Mouse (Mus musculus): ENCODE results near the gene Efcab6. TPM values are rescaled to one million over a fixed set of nuclear protein-coding genes. Genes with fewer than 3 reads are reported as not detected.

The Efcab6 gene
- polyA plus RNA-seq, 1 experiment = not detected

GRCm38 (mm10) chr15:83991461-83991860 is 73.7 kb downstream of the Efcab6 start:
- Histone ChIP-seq H3K4me1 (ENCODE audit: control insufficient read depth, insufficient read depth, low read length) (no peaks in the 10 kb centered on the region), H3K27ac (ENCODE audit: insufficient read depth, low read depth, low read length) (no peak overlapping the region), H3K4me3 (ENCODE audit: insufficient read depth, low read length) (no peak overlapping the region)
- no peak for TF ChIP-seq CTCF (IDR thresholded peaks at IDR 0.05; ENCODE audit: low read depth, low read length)
- no peak for TF ChIP-seq POLR2A (IDR thresholded peaks at IDR 0.05; ENCODE audit: borderline replicate concordance, low read depth, low read length)

GRCm38 (mm10) chr15:83989241-83989640 is 75.9 kb downstream of the Efcab6 start:
- TF ChIP-seq CTCF (IDR thresholded peaks at IDR 0.05; ENCODE audit: low read depth, low read length) = no peak
- TF ChIP-seq POLR2A (IDR thresholded peaks at IDR 0.05; ENCODE audit: borderline replicate concordance, low read depth, low read length) = no peak
- Histone ChIP-seq H3K27ac (ENCODE audit: insufficient read depth, low read depth, low read length) (no peak overlapping the region), H3K4me1 (ENCODE audit: control insufficient read depth, insufficient read depth, low read length) (no peaks in the 10 kb centered on the region), H3K4me3 (ENCODE audit: insufficient read depth, low read length) (no peak overlapping the region)

GRCm38 (mm10) chr15:83988087-83988486 is 77.1 kb downstream of the Efcab6 start:
- H3K4me3 ChIP-seq (ENCODE audit: insufficient read depth, low read length) = no peak overlapping the region
- H3K4me1 ChIP-seq (ENCODE audit: control insufficient read depth, insufficient read depth, low read length) = no peaks in the 10 kb centered on the region
- TF ChIP-seq CTCF (IDR thresholded peaks at IDR 0.05; ENCODE audit: low read depth, low read length) (no peak), POLR2A (IDR thresholded peaks at IDR 0.05; ENCODE audit: borderline replicate concordance, low read depth, low read length) (no peak)

GRCm38 (mm10) chr15:83982186-83982936 is 82.8 kb downstream of the Efcab6 start:
- no peak overlapping the region for H3K27ac ChIP-seq (ENCODE audit: insufficient read depth, low read depth, low read length)
- no peaks in the 10 kb centered on the region for H3K4me1 ChIP-seq (ENCODE audit: control insufficient read depth, insufficient read depth, low read length)
- no peak for TF ChIP-seq POLR2A (IDR thresholded peaks at IDR 0.05; ENCODE audit: borderline replicate concordance, low read depth, low read length)
- no peak for TF ChIP-seq CTCF (IDR thresholded peaks at IDR 0.05; ENCODE audit: low read depth, low read length)
- no peak overlapping the region for H3K4me3 ChIP-seq (ENCODE audit: insufficient read depth, low read length)

More at GRCm38 (mm10) chr15:83988087-83988486, 77.1 kb downstream of the Efcab6 start:
- no peak overlapping the region for H3K27ac ChIP-seq (ENCODE audit: insufficient read depth, low read depth, low read length)

GRCm38 (mm10) chr15:83978865-83979264 is 86.3 kb downstream of the Efcab6 start:
- Histone ChIP-seq H3K27ac (ENCODE audit: insufficient read depth, low read depth, low read length) (no peak overlapping the region), H3K4me3 (ENCODE audit: insufficient read depth, low read length) (no peak overlapping the region), H3K4me1 (ENCODE audit: control insufficient read depth, insufficient read depth, low read length) (no peaks in the 10 kb centered on the region)
- TF ChIP-seq CTCF (IDR thresholded peaks at IDR 0.05; ENCODE audit: low read depth, low read length) = no peak
- no peak for TF ChIP-seq POLR2A (IDR thresholded peaks at IDR 0.05; ENCODE audit: borderline replicate concordance, low read depth, low read length)

- TF ChIP-seq CTCF (IDR thresholded peaks at IDR 0.05; ENCODE audit: low read depth, low read length) = no peak
- no peak for TF ChIP-seq POLR2A (IDR thresholded peaks at IDR 0.05; ENCODE audit: borderline replicate concordance, low read depth, low read length)
- H3K4me3 ChIP-seq (ENCODE audit: insufficient read depth, low read length) = no peak overlapping the region
- no peak overlapping the region for H3K27ac ChIP-seq (ENCODE audit: insufficient read depth, low read depth, low read length)
- H3K4me1 ChIP-seq (ENCODE audit: control insufficient read depth, insufficient read depth, low read length) = no peaks in the 10 kb centered on the region
These were observed 88.1 kb downstream of the Efcab6 start for GRCm38 (mm10) chr15:83977108-83977507.

- TF ChIP-seq POLR2A (IDR thresholded peaks at IDR 0.05; ENCODE audit: borderline replicate concordance, low read depth, low read length) (no peak), CTCF (IDR thresholded peaks at IDR 0.05; ENCODE audit: low read depth, low read length) (no peak)
These were observed 93.0 kb downstream of the Efcab6 start for GRCm38 (mm10) chr15:83972206-83972605.

GRCm38 (mm10) chr15:83967802-83968201 is 97.4 kb downstream of the Efcab6 start:
- no peak overlapping the region for H3K27ac ChIP-seq (ENCODE audit: insufficient read depth, low read depth, low read length)
- H3K4me3 ChIP-seq (ENCODE audit: insufficient read depth, low read length) = no peak overlapping the region
- TF ChIP-seq POLR2A (IDR thresholded peaks at IDR 0.05; ENCODE audit: borderline replicate concordance, low read depth, low read length) (no peak), CTCF (IDR thresholded peaks at IDR 0.05; ENCODE audit: low read depth, low read length) (no peak)
- no peaks in the 10 kb centered on the region for H3K4me1 ChIP-seq (ENCODE audit: control insufficient read depth, insufficient read depth, low read length)

More at GRCm38 (mm10) chr15:83972206-83972605, 93.0 kb downstream of the Efcab6 start:
- Histone ChIP-seq H3K4me3 (ENCODE audit: insufficient read depth, low read length) (no peak overlapping the region), H3K4me1 (ENCODE audit: control insufficient read depth, insufficient read depth, low read length) (no peaks in the 10 kb centered on the region), H3K27ac (ENCODE audit: insufficient read depth, low read depth, low read length) (no peak overlapping the region)

- TF ChIP-seq CTCF (IDR thresholded peaks at IDR 0.05; ENCODE audit: low read depth, low read length) = no peak
- TF ChIP-seq POLR2A (IDR thresholded peaks at IDR 0.05; ENCODE audit: borderline replicate concordance, low read depth, low read length) = no peak
- Histone ChIP-seq H3K4me1 (ENCODE audit: control insufficient read depth, insufficient read depth, low read length) (no peaks in the 10 kb centered on the region), H3K4me3 (ENCODE audit: insufficient read depth, low read length) (no peak overlapping the region), H3K27ac (ENCODE audit: insufficient read depth, low read depth, low read length) (no peak overlapping the region)
These were observed 100.1 kb downstream of the Efcab6 start for GRCm38 (mm10) chr15:83965126-83965525.

GRCm38 (mm10) chr15:83958376-83958775 is 106.8 kb downstream of the Efcab6 start:
- H3K4me1 ChIP-seq (ENCODE audit: control insufficient read depth, insufficient read depth, low read length) = no peaks in the 10 kb centered on the region
- H3K27ac ChIP-seq (ENCODE audit: insufficient read depth, low read depth, low read length) = no peak overlapping the region
- no peak for TF ChIP-seq CTCF (IDR thresholded peaks at IDR 0.05; ENCODE audit: low read depth, low read length)
- no peak for TF ChIP-seq POLR2A (IDR thresholded peaks at IDR 0.05; ENCODE audit: borderline replicate concordance, low read depth, low read length)
- no peak overlapping the region for H3K4me3 ChIP-seq (ENCODE audit: insufficient read depth, low read length)

Data from bone marrow macrophage, adult 2 months (primary cell).